Mouse (Mus musculus): ENCODE results near the gene Zdhhc5.

- TF ChIP-seq POLR2A (IDR thresholded peaks at IDR 0.05; ENCODE audit: low read depth, low read length) (no peak), ETS1 (conservative IDR thresholded peaks at IDR 0.05; ENCODE audit: low read depth, low read length) (no peak), CHD2 (IDR thresholded peaks at IDR 0.05; ENCODE audit: low read length) (no peak), USF1 (IDR thresholded peaks at IDR 0.05; ENCODE audit: low read depth, low read length) (no peak), CTCF (conservative IDR thresholded peaks at IDR 0.05 in 1 of 2, IDR thresholded peaks at IDR 0.05 in 1 of 2; ENCODE audit: low read depth in 2 of 2, low read length in 2 of 2) (peak in 1 of 2 experiments; percentile 72; a peak in 2 of 4 replicates), RAD21 (IDR thresholded peaks at IDR 0.05; ENCODE audit: low read depth, low read length) (peak; percentile 67), EP300 (IDR thresholded peaks at IDR 0.05; ENCODE audit: low read length) (no peak)
Measured at GRCm38 (mm10) chr2:84740608-84741333, 25.8 kb upstream of the Zdhhc5 start.

All from CH12.LX (cell line).